ENCODE assay signal across 16 mouse cellular contexts in genomic region chr1:123902628-123903027, GRCm38 (mm10).
DNase-seq lines count a peak whose midpoint lies in the region; ATAC-seq and TF ChIP-seq lines count a peak whose summit lies in the region.
"Had no signal": no experiment of that assay in that cellular context is flagged by ENCODE, and none has a peak within 500 bp of the region (broad histone marks: within the 10 kb centered on the region; RNA-seq: fewer than 3 reads in every experiment).

No protein-coding gene starts in this region.

- peak; percentile 96 for ATAC-seq in forebrain, embryonic 16.5 days
- ATAC-seq: hindbrain, embryonic 16.5 days had no signal

- H3K4me2 ChIP-seq in forebrain, embryonic 16.5 days (ENCODE audit: low read length): no peak overlapping the region
- H3K4me2 ChIP-seq: heart, embryonic 15.5 days; limb, embryonic 15.5 days; midbrain, embryonic 12.5 days; neural tube, embryonic 13.5 days had no signal

- no peak overlapping the region for H3K9ac ChIP-seq in forebrain, embryonic 16.5 days (replicated peaks; ENCODE audit: low read depth, low read length)
- H3K9ac ChIP-seq: heart, embryonic 15.5 days; limb, embryonic 15.5 days; midbrain, embryonic 12.5 days; neural tube, embryonic 13.5 days had no signal

- no peak overlapping the region for H3K4me3 ChIP-seq in forebrain, embryonic 16.5 days (replicated peaks; ENCODE audit: low read length)
- no peak overlapping the region for H3K4me3 ChIP-seq in lung, adult 2 months (replicated peaks; ENCODE audit: extremely low read depth, low read depth, low read length)
- H3K4me3 ChIP-seq: embryonic facial prominence, embryonic 10.5 days; heart, embryonic 15.5 days; limb, embryonic 15.5 days; midbrain, embryonic 12.5 days; neural tube, embryonic 13.5 days had no signal

- intact Hi-C loops in left cerebral cortex, postnatal 36 days (cut with DNase I): loop anchor here (5.0 kb wide), 1 partner anchor 140 kb away; no protein-coding TSS in a partner anchor
- intact Hi-C loops in heart, postnatal 10 days (cut with DNase I): no loop called here

- no peaks in the 10 kb centered on the region for H3K4me1 ChIP-seq in forebrain, embryonic 16.5 days (replicated peaks; ENCODE audit: control insufficient read depth, insufficient read depth, low read length)
- no peaks in the 10 kb centered on the region for H3K4me1 ChIP-seq in lung, adult 2 months (ENCODE audit: control insufficient read depth, insufficient read depth, low read length)
- H3K4me1 ChIP-seq: embryonic facial prominence, embryonic 10.5 days; heart, embryonic 15.5 days; limb, embryonic 15.5 days; midbrain, embryonic 12.5 days; neural tube, embryonic 13.5 days had no signal

- H3K27me3 ChIP-seq in forebrain, embryonic 16.5 days (replicated peaks; ENCODE audit: control insufficient read depth, insufficient read depth, low read length): no peaks in the 10 kb centered on the region
- H3K27me3 ChIP-seq: heart, embryonic 15.5 days; limb, embryonic 15.5 days; midbrain, embryonic 12.5 days; neural tube, embryonic 13.5 days had no signal

- no peaks in the 10 kb centered on the region for H3K9me3 ChIP-seq in forebrain, embryonic 16.5 days (ENCODE audit: control insufficient read depth, low read length)
- H3K9me3 ChIP-seq: embryonic facial prominence, embryonic 10.5 days; heart, embryonic 15.5 days; limb, embryonic 15.5 days; midbrain, embryonic 12.5 days; neural tube, embryonic 13.5 days had no signal

- H3K27ac ChIP-seq in forebrain, embryonic 16.5 days (ENCODE audit: low read length): no peak overlapping the region
- H3K27ac ChIP-seq: embryonic facial prominence, embryonic 10.5 days; heart, embryonic 15.5 days; kidney, postnatal 0 days; limb, embryonic 15.5 days; midbrain, embryonic 12.5 days; neural tube, embryonic 13.5 days had no signal

- no peaks in the 10 kb centered on the region for H3K36me3 ChIP-seq in forebrain, embryonic 16.5 days (ENCODE audit: control insufficient read depth, insufficient read depth)
- H3K36me3 ChIP-seq: embryonic facial prominence, embryonic 10.5 days; heart, embryonic 15.5 days; limb, embryonic 15.5 days; midbrain, embryonic 12.5 days; neural tube, embryonic 13.5 days had no signal

- no peak for TF ChIP-seq POLR2A in lung, adult 2 months (IDR thresholded peaks at IDR 0.05; ENCODE audit: borderline replicate concordance, extremely low read depth, low read depth, low read length)

- DNase-seq in brain, adult 2 months (ENCODE audit: low read depth, low spot score): peak; percentile 92
- peak; percentile 63 for DNase-seq in layer of hippocampus, adult 9-10 months (ENCODE audit: low spot score)
- DNase-seq in left cerebral cortex, postnatal 36 days (ENCODE audit: low spot score in 2 of 2): peak; percentile 47 to 56
- DNase-seq in kidney, adult 11 months: no peak
- no peak for DNase-seq in lung, adult 2 months
- DNase-seq in heart, adult 8-10 months (ENCODE audit: low spot score): no peak
- no peak for DNase-seq in heart, postnatal 10 days
- DNase-seq: adrenal gland, postnatal 10 days had no signal

- WGBS in forebrain, embryonic 16.5 days: 61% methylated on average over 5 of the region's 5 CpGs
- 71% methylated on average over 5 of the region's 5 CpGs for WGBS in lung, adult 2 months

- no peak for TF ChIP-seq CTCF in lung, adult 2 months (IDR thresholded peaks at IDR 0.05; ENCODE audit: insufficient read depth, low read length)

Comparison
In these comparisons a context has a peak if more than half of its experiments do, and no peak if none do; other contexts are left out.
1. DNase-seq: peak in brain, adult 2 months (single experiment), layer of hippocampus, adult 9-10 months (single experiment) and left cerebral cortex, postnatal 36 days (2 of 2); none in kidney, adult 11 months (single experiment), lung, adult 2 months (single experiment), heart, adult 8-10 months (single experiment) and heart, postnatal 10 days (0 of 2).